Mouse (Mus musculus) frontal cortex, postnatal 36 days (tissue): ENCODE measurements around the gene Esp34.

Experiments used
- DNase-seq, 2 experiments: peaks; one replicate each; pipeline ENCODE4 v3.0.0; 2022; ENCODE audit warnings: low spot score in 2 of 2

The Esp34 gene

DNA sequence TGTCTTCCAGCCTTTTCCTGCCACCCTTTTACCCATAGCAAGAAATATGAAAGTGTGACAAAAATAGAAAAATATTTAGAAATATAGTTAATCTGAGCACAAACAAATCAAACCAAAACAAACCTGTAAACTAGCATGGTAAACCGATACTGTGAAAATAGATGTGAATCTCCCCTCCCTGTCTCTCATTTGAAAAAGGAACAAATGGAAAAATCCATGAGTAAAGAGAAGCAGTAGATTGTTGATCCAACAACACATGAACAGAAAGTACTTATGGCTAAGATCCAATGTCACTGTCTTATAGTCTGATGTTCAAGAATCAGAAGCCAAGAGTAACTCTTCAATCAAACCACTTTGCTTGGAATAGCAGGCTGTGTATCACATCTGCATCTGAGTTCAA lies at the start of gene Esp34:
Gene Esp34 (plus strand): TSS at position 301 of the 400 bp plus-strand sequence.
- DNase-seq, result no peak

GRCm38 (mm10) chr17:38562527-38562926 lies 8.5 kb downstream of the Esp34 start:
- no peak for DNase-seq
